Mouse (Mus musculus): ENCODE measurements around the gene Glycam1.

Gene Glycam1

GRCm38 (mm10) chr15:103519386-103520378 is 45.2 kb downstream of the Glycam1 start:
- in situ Hi-C loops (cut with MseI, MboI) = no loop called here

GRCm38 (mm10) chr15:103518600-103519385 is 46.1 kb downstream of the Glycam1 start:
- in situ Hi-C loops (cut with MseI, MboI) = no loop called here

GRCm38 (mm10) chr15:103514914-103515313 is 50.0 kb downstream of the Glycam1 start:
- in situ Hi-C loops (cut with MseI, MboI) = no loop called here

- in situ Hi-C loops (cut with MseI, MboI) = no loop called here
Observed at GRCm38 (mm10) chr15:103514119-103514518, 50.8 kb downstream of the Glycam1 start.

- in situ Hi-C loops (cut with MseI, MboI) = no loop called here
Observed at GRCm38 (mm10) chr15:103513621-103514031, 51.3 kb downstream of the Glycam1 start.
